Mouse (Mus musculus) heart, embryonic 15.5 days (tissue): ENCODE data around the gene Ggt5. TPM values are rescaled to one million over a fixed set of nuclear protein-coding genes. Genes with fewer than 3 reads are reported as not detected.

ENCODE experiments used
- ATAC-seq: fragments of 200-750 bp; cut with Nextera tagmentation; replicated peaks from 2 replicates; pipeline ENCODE4 v1.8.0; 2017; ENCODE audit warnings: low read depth, moderate TSS enrichment; ENCODE audit not compliant: insufficient number of reproducible peaks, insufficient read depth, low FRiP score
- H3K27ac ChIP-seq: fragments of 300-500 bp; sonication (generic); 2 replicates; pipeline ENCODE4 v1.5.1; 2015; ENCODE audit warnings: mild to moderate bottlenecking, inconsistent platforms
- H3K27me3 ChIP-seq: fragments of 300-500 bp; sonication (generic); 2 replicates; pipeline ENCODE4 v1.6.1; 2015; ENCODE audit warnings: inconsistent platforms
- H3K36me3 ChIP-seq: fragments of 300-500 bp; sonication (generic); 2 replicates; pipeline ENCODE4 v1.6.1; 2015; ENCODE audit warnings: mild to moderate bottlenecking, inconsistent platforms
- H3K4me1 ChIP-seq: fragments of 300-500 bp; sonication (generic); replicated peaks from 2 replicates; pipeline ENCODE4 v1.6.1; 2015; ENCODE audit warnings: inconsistent platforms
- H3K4me2 ChIP-seq: fragments of 300-500 bp; sonication (generic); 2 replicates; pipeline ENCODE4 v1.6.1; 2015; ENCODE audit warnings: inconsistent platforms, mild to moderate bottlenecking, moderate library complexity
- H3K4me3 ChIP-seq: fragments of 300-500 bp; sonication (generic); 2 replicates; pipeline ENCODE4 v1.5.1; 2015; ENCODE audit warnings: mild to moderate bottlenecking, inconsistent platforms
- H3K9ac ChIP-seq: fragments of 300-500 bp; sonication (generic); 2 replicates; pipeline ENCODE4 v1.6.1; 2015; ENCODE audit warnings: mild to moderate bottlenecking, inconsistent platforms
- H3K9me3 ChIP-seq: fragments of 300-500 bp; sonication (generic); replicated peaks from 2 replicates; pipeline ENCODE4 v1.6.1; 2016; ENCODE audit warnings: inconsistent platforms
- WGBS: fragments of 180-500 bp; shearing (Covaris S2); methylation state at CpG from one replicate; pipeline ENCODE4 v1.1.7; 2015; ENCODE audit warnings: mixed read lengths; 5-methylcytosine and 5-hydroxymethylcytosine counted together
- polyA plus RNA-seq: library from polyadenylated mRNA; unstranded; fragments of >200 nt; fragmentation: Nextera tagmentation; extraction: Ambion mirVana; gene quantifications from 2 replicates; pipeline ENCODE4 v1.2.1, GENCODE M21; 2015

Gene Ggt5
- polyA plus RNA-seq = 7.5 and 9.5 TPM in 2 replicates

- Histone ChIP-seq H3K27ac (peak within 1 kb of the TSS; percentile 79), H3K4me1 (peaks cover 55% of the 10 kb centered on the region), H3K4me3 (peak within 1 kb of the TSS; percentile 40), H3K36me3 (no peaks in the 10 kb centered on the region), H3K9ac (peak within 1 kb of the TSS; percentile 47), H3K9me3 (no peaks in the 10 kb centered on the region), H3K27me3 (peaks cover 18% of the 10 kb centered on the region), H3K4me2 (peak within 1 kb of the TSS; percentile 57)
- 12% methylated on average over 5 of the region's 5 CpGs for WGBS
- 0 out of 2 replicates have a peak, but pooled peaks have one; percentile 12 for ATAC-seq
These were observed at the start of gene Ggt5 for GRCm38 (mm10) chr10:75589129-75589528. Gene Ggt5 (plus strand): TSS chr10:75589340.

DNA sequence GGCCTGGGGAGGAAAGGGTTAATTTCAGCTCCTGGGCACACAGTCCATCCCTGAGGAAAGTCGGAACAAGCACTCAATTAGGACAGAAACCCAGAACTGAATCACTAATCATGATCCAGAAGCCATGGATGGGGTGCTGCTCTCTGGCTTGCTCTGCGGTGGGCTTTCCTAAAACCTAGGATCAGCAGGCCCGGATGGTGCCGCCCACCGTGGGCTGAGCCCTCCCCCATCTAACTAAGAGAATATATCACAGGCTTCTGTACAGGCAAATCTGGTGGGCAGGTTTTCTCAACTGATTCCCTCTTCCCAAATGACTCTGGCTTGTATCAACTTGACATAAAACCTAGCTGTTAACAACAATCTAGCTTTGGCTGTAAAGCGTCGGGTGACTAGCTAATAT lies 41.2 kb upstream of the Ggt5 start:
- ATAC-seq = no peak
- Histone ChIP-seq H3K9ac (no peak overlapping the region), H3K4me3 (no peak overlapping the region), H3K4me1 (peaks cover 6% of the 10 kb centered on the region), H3K4me2 (no peak overlapping the region), H3K36me3 (no peaks in the 10 kb centered on the region), H3K27me3 (no peaks in the 10 kb centered on the region), H3K27ac (no peak overlapping the region), H3K9me3 (no peaks in the 10 kb centered on the region; the same call in 1 of the 2 replicates)
- WGBS = 50% methylated on average over 7 of the region's 7 CpGs

- Histone ChIP-seq H3K4me3 (no peak overlapping the region), H3K9ac (no peak overlapping the region), H3K27ac (no peak overlapping the region), H3K9me3 (no peaks in the 10 kb centered on the region; the same call in 1 of the 2 replicates), H3K27me3 (no peaks in the 10 kb centered on the region), H3K36me3 (no peaks in the 10 kb centered on the region), H3K4me2 (0 out of 2 replicates have a peak overlapping the region, but pooled peaks have one; percentile 11), H3K4me1 (peaks cover 6% of the 10 kb centered on the region)
- 45% methylated on average over 14 of the region's 14 CpGs for WGBS
- 0 out of 2 replicates have a peak, but pooled peaks have one; percentile 14 for ATAC-seq
These were observed 40.7 kb upstream of the Ggt5 start for GRCm38 (mm10) chr10:75548486-75548885.

DNA sequence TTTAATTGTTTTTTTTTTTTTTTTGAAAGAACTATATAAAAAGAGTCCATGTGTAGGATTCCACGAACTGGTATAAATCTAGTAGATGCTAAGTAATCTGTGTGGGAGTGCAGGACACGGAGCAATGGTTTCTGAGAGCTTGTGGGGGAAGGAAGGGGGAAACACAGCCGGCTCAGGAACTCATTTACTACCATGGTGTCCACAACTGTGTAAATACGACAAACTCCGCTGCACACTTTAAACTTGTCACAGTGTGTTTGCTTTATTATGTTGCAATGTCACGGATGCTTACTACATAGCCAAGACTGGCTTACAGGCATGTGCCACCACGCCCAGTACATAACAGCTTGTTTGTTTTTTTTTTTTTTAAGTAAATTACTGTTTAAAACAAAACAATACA lies 39.3 kb upstream of the Ggt5 start:
- H3K4me3 ChIP-seq = no peak overlapping the region
- no peak for ATAC-seq
- no peaks in the 10 kb centered on the region; the same call in 1 of the 2 replicates for H3K9me3 ChIP-seq
- H3K9ac ChIP-seq = no peak overlapping the region
- no peak overlapping the region for H3K27ac ChIP-seq
- H3K36me3 ChIP-seq = no peaks in the 10 kb centered on the region
- peaks cover 6% of the 10 kb centered on the region for H3K4me1 ChIP-seq
- H3K27me3 ChIP-seq = no peaks in the 10 kb centered on the region
- WGBS = 76% methylated on average over 7 of the region's 7 CpGs
- H3K4me2 ChIP-seq = no peak overlapping the region

- no peak for ATAC-seq
- H3K9me3 ChIP-seq = no peaks in the 10 kb centered on the region
- H3K9ac ChIP-seq = no peak overlapping the region
- H3K4me2 ChIP-seq = 0 out of 2 replicates have a peak overlapping the region, but pooled peaks have one; percentile 10
- H3K27me3 ChIP-seq = no peaks in the 10 kb centered on the region
- H3K36me3 ChIP-seq = no peaks in the 10 kb centered on the region
- no peak overlapping the region for H3K27ac ChIP-seq
- no peak overlapping the region for H3K4me3 ChIP-seq
- peaks cover 13% of the 10 kb centered on the region for H3K4me1 ChIP-seq
- WGBS = 39% methylated on average over 12 of the region's 12 CpGs
These were observed 38.0 kb upstream of the Ggt5 start for GRCm38 (mm10) chr10:75551175-75551574.

DNA sequence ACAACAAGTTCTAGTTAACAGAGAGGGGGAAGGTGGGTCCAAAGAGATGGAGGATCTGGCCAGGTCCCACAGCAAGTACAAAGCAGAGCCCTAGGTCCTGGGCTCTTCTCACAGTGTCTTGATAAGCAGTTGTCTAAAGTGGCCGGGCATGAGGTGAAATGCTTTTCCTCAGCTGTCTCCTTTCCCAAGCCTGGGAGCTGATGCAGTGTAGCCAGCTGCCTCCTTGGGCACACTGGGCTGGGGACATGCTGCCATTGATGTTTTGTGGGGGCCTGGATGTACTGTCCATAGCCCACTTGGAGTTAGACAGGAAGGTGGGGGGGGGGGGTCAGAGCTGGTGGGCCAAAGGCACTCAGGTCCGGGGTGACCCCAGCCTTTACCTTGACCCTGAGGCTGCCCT lies 37.0 kb upstream of the Ggt5 start:
- H3K9me3 ChIP-seq = no peaks in the 10 kb centered on the region
- no peak overlapping the region for H3K9ac ChIP-seq
- no peaks in the 10 kb centered on the region for H3K27me3 ChIP-seq
- peaks cover 22% of the 10 kb centered on the region for H3K4me1 ChIP-seq
- 52% methylated on average over 2 of the region's 2 CpGs for WGBS
- no peak overlapping the region for H3K4me2 ChIP-seq
- H3K27ac ChIP-seq = no peak overlapping the region
- no peak overlapping the region for H3K4me3 ChIP-seq
- no peaks in the 10 kb centered on the region for H3K36me3 ChIP-seq
- no peak for ATAC-seq

DNA sequence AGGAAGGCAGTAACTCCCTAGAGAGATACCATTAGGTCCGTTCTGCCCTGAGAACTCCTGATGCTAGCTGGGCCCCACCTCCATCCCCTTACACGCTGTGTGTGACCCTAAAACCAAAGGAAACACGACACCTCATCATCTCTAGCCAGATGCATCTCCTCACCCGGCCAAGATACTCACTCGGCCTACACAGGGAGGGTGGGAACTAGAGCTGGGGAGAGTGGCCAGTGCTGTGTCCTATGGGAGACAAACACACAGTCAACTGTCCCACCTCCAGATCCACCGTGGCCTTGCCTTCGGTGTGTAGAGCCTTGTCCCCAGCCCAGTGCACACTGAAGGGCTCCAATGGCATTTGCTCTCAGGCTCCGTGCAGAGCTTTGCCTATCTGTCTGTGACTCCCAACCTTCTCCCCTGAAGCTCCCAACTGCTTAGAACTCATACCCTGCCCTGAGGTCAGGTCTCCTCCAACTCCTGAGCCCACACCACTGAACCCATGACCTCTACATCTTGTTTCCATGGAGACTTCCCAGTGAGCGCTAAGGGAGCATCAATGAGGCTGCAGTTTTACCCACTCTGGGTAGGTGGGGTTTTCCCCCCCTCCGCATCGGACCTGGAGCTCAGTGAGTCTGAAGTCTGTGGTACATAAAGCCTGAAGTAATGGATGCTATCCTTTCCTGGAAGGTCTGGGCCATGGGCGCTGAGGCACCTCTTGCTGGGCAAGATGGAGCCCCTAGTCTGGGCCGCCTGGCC lies 36.3 kb upstream of the Ggt5 start:
- 66% methylated on average over 13 of the region's 13 CpGs for WGBS
- no peak overlapping the region for H3K9ac ChIP-seq
- ATAC-seq = no peak

DNA sequence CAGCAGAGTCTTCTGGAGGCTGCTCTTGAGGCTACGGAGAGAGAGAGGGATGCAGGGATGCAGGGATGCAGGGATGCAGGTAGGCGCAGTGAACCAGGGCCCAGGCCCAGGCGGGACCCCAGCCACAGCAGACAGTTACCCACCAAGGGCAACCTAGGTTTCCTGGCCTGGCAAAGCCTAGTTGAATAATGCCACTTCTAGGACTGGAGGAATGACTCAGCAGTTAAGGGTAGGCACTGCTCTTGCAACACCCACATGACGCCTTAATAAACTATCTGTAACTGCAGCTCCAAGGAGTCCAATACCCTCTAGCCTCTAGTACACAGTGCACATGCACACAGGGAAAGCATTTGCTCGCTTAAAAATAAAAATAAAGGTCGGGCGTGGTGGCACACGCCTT lies 35.0 kb upstream of the Ggt5 start:
- H3K9ac ChIP-seq = no peak overlapping the region
- 88% methylated on average over 8 of the region's 8 CpGs for WGBS
- no peak overlapping the region for H3K4me3 ChIP-seq
- H3K4me1 ChIP-seq = peaks cover 23% of the 10 kb centered on the region
- no peak for ATAC-seq
- H3K9me3 ChIP-seq = no peaks in the 10 kb centered on the region
- H3K27ac ChIP-seq = no peak overlapping the region
- H3K27me3 ChIP-seq = peaks cover 14% of the 10 kb centered on the region
- no peaks in the 10 kb centered on the region for H3K36me3 ChIP-seq
- no peak overlapping the region for H3K4me2 ChIP-seq

More for the DNA sequence above, 36.3 kb upstream of the Ggt5 start:
- Histone ChIP-seq H3K4me2 (no peak overlapping the region), H3K27me3 (peaks cover 5% of the 10 kb centered on the region), H3K27ac (no peak overlapping the region), H3K36me3 (no peaks in the 10 kb centered on the region), H3K4me1 (peaks cover 22% of the 10 kb centered on the region), H3K4me3 (no peak overlapping the region), H3K9me3 (no peaks in the 10 kb centered on the region)

- no peaks in the 10 kb centered on the region for H3K9me3 ChIP-seq
- no peaks in the 10 kb centered on the region for H3K36me3 ChIP-seq
- peaks cover 29% of the 10 kb centered on the region for H3K27me3 ChIP-seq
- H3K27ac ChIP-seq = peak overlapping the region; percentile 54
- H3K4me3 ChIP-seq = no peak overlapping the region
- H3K4me2 ChIP-seq = no peak overlapping the region
- H3K9ac ChIP-seq = no peak overlapping the region
- WGBS = 65% methylated on average over 6 of the region's 6 CpGs
- peaks cover 37% of the 10 kb centered on the region for H3K4me1 ChIP-seq
- no peak for ATAC-seq
These were observed 33.6 kb upstream of the Ggt5 start for GRCm38 (mm10) chr10:75555557-75555956.

- WGBS = 35% methylated on average over 9 of the region's 9 CpGs
- H3K9ac ChIP-seq = no peak overlapping the region
These were observed 33.1 kb upstream of the Ggt5 start for GRCm38 (mm10) chr10:75556026-75556425.

DNA sequence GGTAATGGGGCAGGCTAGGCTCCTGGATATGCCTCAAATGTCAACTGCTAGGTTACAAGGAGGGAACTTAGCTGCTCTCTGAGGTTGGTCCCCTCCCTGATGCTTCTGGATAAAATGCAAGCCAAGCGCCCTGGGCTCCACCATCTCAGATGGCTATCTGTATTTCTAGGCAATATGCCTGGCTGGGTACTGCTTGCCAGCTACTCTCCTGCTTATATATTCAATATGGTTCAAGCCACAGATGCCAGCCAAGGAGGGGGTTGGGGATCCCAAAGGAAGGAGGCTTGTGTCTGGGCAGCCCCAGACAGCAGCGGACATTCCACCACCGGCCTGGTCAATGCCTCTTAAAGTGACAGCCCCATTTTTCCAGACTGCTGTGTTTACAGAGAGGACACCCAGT lies 30.6 kb upstream of the Ggt5 start:
- peaks cover 40% of the 10 kb centered on the region for H3K4me1 ChIP-seq
- no peak overlapping the region; the same call in 1 of the 2 replicates for H3K4me2 ChIP-seq
- H3K9me3 ChIP-seq = no peaks in the 10 kb centered on the region
- H3K4me3 ChIP-seq = no peak overlapping the region
- H3K27ac ChIP-seq = no peak overlapping the region
- no peaks in the 10 kb centered on the region for H3K36me3 ChIP-seq
- peaks cover 54% of the 10 kb centered on the region for H3K27me3 ChIP-seq
- WGBS = 23% methylated on average over 3 of the region's 3 CpGs
- no peak for ATAC-seq
- H3K9ac ChIP-seq = no peak overlapping the region

More at GRCm38 (mm10) chr10:75556026-75556425, 33.1 kb upstream of the Ggt5 start:
- Histone ChIP-seq H3K27ac (peak overlapping the region; percentile 54), H3K4me3 (no peak overlapping the region), H3K4me1 (peaks cover 40% of the 10 kb centered on the region), H3K27me3 (peaks cover 33% of the 10 kb centered on the region), H3K36me3 (no peaks in the 10 kb centered on the region), H3K4me2 (no peak overlapping the region), H3K9me3 (no peaks in the 10 kb centered on the region)
- ATAC-seq = no peak; the same call in 1 of the 2 replicates
